In genomic region chr17:5940792-5941191, GRCm38 (mm10) we compare ENCODE assay signal across 8 mouse cellular contexts. TPM values are rescaled to one million over a fixed set of nuclear protein-coding genes. Genes with fewer than 3 reads are reported as not detected.
DNase-seq lines count a peak whose midpoint lies in the region; ATAC-seq and TF ChIP-seq lines count a peak whose summit lies in the region.

No protein-coding gene starts in this region.

- H3K27ac ChIP-seq in ES-Bruce4 (ENCODE audit: insufficient read depth, low read length): no peak overlapping the region
- no peak overlapping the region for H3K27ac ChIP-seq in forebrain, embryonic 11.5 days (ENCODE audit: low read depth, low read length)
- no peak overlapping the region for H3K27ac ChIP-seq in heart, postnatal 0 days (ENCODE audit: low read depth)
- H3K27ac ChIP-seq in neural tube, embryonic 15.5 days (replicated peaks): no peak overlapping the region

- peak; percentile 85 for ATAC-seq in forebrain, embryonic 11.5 days (replicated peaks; ENCODE audit: low FRiP score)
- ATAC-seq in heart, postnatal 0 days (ENCODE audit: insufficient read depth, low read depth): peak; percentile 91
- ATAC-seq in neural tube, embryonic 15.5 days (ENCODE audit: low FRiP score): peak; percentile 72

- peak overlapping the region; percentile 70 for H3K4me2 ChIP-seq in forebrain, embryonic 11.5 days (ENCODE audit: low read depth, low read length, severe bottlenecking)
- H3K4me2 ChIP-seq in heart, postnatal 0 days (ENCODE audit: low read depth, low read length): peak overlapping the region; percentile 94
- H3K4me2 ChIP-seq in neural tube, embryonic 15.5 days: peak overlapping the region; percentile 90

- WGBS in forebrain, embryonic 11.5 days: 0% methylated on average over 26 of the region's 38 CpGs
- under 1% methylated on average over 24 of the region's 38 CpGs for WGBS in heart, postnatal 0 days
- WGBS in lung, adult 2 months: 1% methylated on average over 30 of the region's 38 CpGs
- WGBS in neural tube, embryonic 15.5 days: under 1% methylated on average over 29 of the region's 38 CpGs

- H3K4me1 ChIP-seq in ES-Bruce4 (ENCODE audit: control insufficient read depth, insufficient read depth, low read length): peaks cover 2% of the 10 kb centered on the region
- no peaks in the 10 kb centered on the region; the same call in 1 of the 2 replicates for H3K4me1 ChIP-seq in forebrain, embryonic 11.5 days (replicated peaks; ENCODE audit: control insufficient read depth, insufficient read depth, low read length)
- H3K4me1 ChIP-seq in heart, postnatal 0 days (ENCODE audit: control insufficient read depth, insufficient read depth): peaks cover 11% of the 10 kb centered on the region
- H3K4me1 ChIP-seq in lung, adult 2 months (ENCODE audit: control insufficient read depth, insufficient read depth, low read length): peaks cover 8% of the 10 kb centered on the region
- peaks cover 13% of the 10 kb centered on the region for H3K4me1 ChIP-seq in neural tube, embryonic 15.5 days

- no peaks in the 10 kb centered on the region for H3K36me3 ChIP-seq in ES-Bruce4 (ENCODE audit: control insufficient read depth, insufficient read depth, low read length, poor library complexity, severe bottlenecking)
- H3K36me3 ChIP-seq in forebrain, embryonic 11.5 days (ENCODE audit: control insufficient read depth, insufficient read depth, low read length): no peaks in the 10 kb centered on the region
- no peaks in the 10 kb centered on the region for H3K36me3 ChIP-seq in heart, postnatal 0 days (replicated peaks; ENCODE audit: control insufficient read depth, insufficient read depth, low read length)
- H3K36me3 ChIP-seq in neural tube, embryonic 15.5 days: no peaks in the 10 kb centered on the region

- H3K9me3 ChIP-seq in ES-Bruce4 (replicated peaks; ENCODE audit: control insufficient read depth, insufficient read depth, low read length, poor library complexity, severe bottlenecking): no peaks in the 10 kb centered on the region
- no peaks in the 10 kb centered on the region for H3K9me3 ChIP-seq in forebrain, embryonic 11.5 days (ENCODE audit: control insufficient read depth, low read length)
- no peaks in the 10 kb centered on the region for H3K9me3 ChIP-seq in heart, postnatal 0 days (replicated peaks; ENCODE audit: control insufficient read depth, low read length)
- H3K9me3 ChIP-seq in neural tube, embryonic 15.5 days (replicated peaks): no peaks in the 10 kb centered on the region

- H3K4me3 ChIP-seq in ES-Bruce4 (ENCODE audit: low read depth, low read length): peak overlapping the region; percentile 57
- peak overlapping the region; percentile 38 for H3K4me3 ChIP-seq in forebrain, embryonic 11.5 days (ENCODE audit: low read depth, low read length)
- peak overlapping the region; percentile 77 for H3K4me3 ChIP-seq in heart, postnatal 0 days (ENCODE audit: low read depth, low read length)
- peak overlapping the region; percentile 79 for H3K4me3 ChIP-seq in lung, adult 2 months (replicated peaks; ENCODE audit: extremely low read depth, low read depth, low read length)
- peak overlapping the region; percentile 57 for H3K4me3 ChIP-seq in neural tube, embryonic 15.5 days (replicated peaks)

- TF ChIP-seq EP300 in ES-Bruce4 (IDR thresholded peaks at IDR 0.05; ENCODE audit: insufficient read depth, low read depth, low read length): no peak
- no peak for TF ChIP-seq EP300 in heart, postnatal 0 days (IDR thresholded peaks at IDR 0.05; ENCODE audit: low read depth)

- peak; percentile 35 for DNase-seq in c-Kit-positive CD71-positive TER-119-negative erythroid progenitor cells, embryonic 14.5 days (ENCODE audit: low read depth)
- DNase-seq in forebrain, embryonic 11.5 days (ENCODE audit: low spot score): peak; percentile 90
- DNase-seq in heart, postnatal 0 days (ENCODE audit: low spot score): peak; percentile 76
- DNase-seq in kidney, postnatal 25 days: peak; percentile 78 to 88
- peak; percentile 79 for DNase-seq in lung, adult 2 months
- peak; percentile 78 for DNase-seq in testis, postnatal 14 days (ENCODE audit: low spot score)

- no peak for TF ChIP-seq POLR2A in ES-Bruce4 (IDR thresholded peaks at IDR 0.05; ENCODE audit: insufficient read depth, low read length)
- no peak for TF ChIP-seq POLR2A in lung, adult 2 months (IDR thresholded peaks at IDR 0.05; ENCODE audit: borderline replicate concordance, extremely low read depth, low read depth, low read length)

- no peaks in the 10 kb centered on the region for H3K27me3 ChIP-seq in ES-Bruce4 (ENCODE audit: control insufficient read depth, insufficient read depth, low read length, poor library complexity, severe bottlenecking)
- peaks cover 18% of the 10 kb centered on the region for H3K27me3 ChIP-seq in forebrain, embryonic 11.5 days (ENCODE audit: control insufficient read depth, insufficient read depth, low read length)
- H3K27me3 ChIP-seq in heart, postnatal 0 days (ENCODE audit: control insufficient read depth, insufficient read depth, low read length): no peaks in the 10 kb centered on the region
- H3K27me3 ChIP-seq in neural tube, embryonic 15.5 days (replicated peaks): peaks cover 21% of the 10 kb centered on the region

- TF ChIP-seq CTCF in ES-Bruce4 (IDR thresholded peaks at IDR 0.05; ENCODE audit: low read depth, low read length): peak; percentile 64
- peak; percentile 80 for TF ChIP-seq CTCF in heart, postnatal 0 days (IDR thresholded peaks at IDR 0.05; ENCODE audit: low read depth)
- peak; percentile 53 for TF ChIP-seq CTCF in lung, adult 2 months (IDR thresholded peaks at IDR 0.05; ENCODE audit: insufficient read depth, low read length)

- H3K9ac ChIP-seq in ES-Bruce4 (ENCODE audit: low read depth, poor library complexity, severe bottlenecking): peak overlapping the region; percentile 90
- no peak overlapping the region for H3K9ac ChIP-seq in forebrain, embryonic 11.5 days (ENCODE audit: low read length)
- 0 out of 2 replicates have a peak overlapping the region, but pooled peaks have one; percentile 4 for H3K9ac ChIP-seq in heart, postnatal 0 days (replicated peaks; ENCODE audit: low read depth, low read length)
- H3K9ac ChIP-seq in neural tube, embryonic 15.5 days (replicated peaks): peak overlapping the region; percentile 41; the same call in 1 of the 2 replicates

RNA-seq across cellular contexts. Expression of gene Synj2, which starts 0.3 kb away (rescaled TPM):
- polyA plus RNA-seq in ES-Bruce4 (2011; ENCODE audit: insufficient read depth, insufficient read length, low read depth, missing spikeins): 7.6 and 11.3 TPM in 2 replicates
- polyA plus RNA-seq in forebrain, embryonic 11.5 days (2014; fragmentation: Nextera tagmentation; extraction: Ambion mirVana): 1.0 and 1.2 TPM in 2 replicates
- total RNA-seq in heart, postnatal 0 days (2014; rRNA removed; ENCODE audit: low replicate concordance): 14.7 and 15.9 TPM in 2 replicates
- polyA plus RNA-seq in heart, postnatal 0 days (2015; fragmentation: Nextera tagmentation; extraction: Ambion mirVana): 4.1 and 4.8 TPM in 2 replicates
- polyA plus RNA-seq in lung, adult 2 months (2012; rRNA removed): 7.1 and 10.9 TPM in 2 replicates
- 1.5 and 2.7 TPM in 2 replicates for polyA plus RNA-seq in neural tube, embryonic 15.5 days (2015; fragmentation: Nextera tagmentation; extraction: Ambion mirVana)

Comparison
In these comparisons a context has a peak if more than half of its experiments do, and no peak if none do; other contexts are left out.
1. DNase-seq: peak in every context shown above with its lines; median percentile 90 in forebrain, embryonic 11.5 days; 83 in kidney, postnatal 25 days; 79 in lung, adult 2 months; 78 in testis, postnatal 14 days; 76 in heart, postnatal 0 days; 35 in c-Kit-positive CD71-positive TER-119-negative erythroid progenitor cells, embryonic 14.5 days.